Mouse (Mus musculus): ENCODE data around the gene Usp37.
"Not testable (repeated sequence)": the region's sequence is repeated elsewhere in the genome, so short reads cannot be mapped to it uniquely, and the experiment has no call there.

Gene Usp37

DNA sequence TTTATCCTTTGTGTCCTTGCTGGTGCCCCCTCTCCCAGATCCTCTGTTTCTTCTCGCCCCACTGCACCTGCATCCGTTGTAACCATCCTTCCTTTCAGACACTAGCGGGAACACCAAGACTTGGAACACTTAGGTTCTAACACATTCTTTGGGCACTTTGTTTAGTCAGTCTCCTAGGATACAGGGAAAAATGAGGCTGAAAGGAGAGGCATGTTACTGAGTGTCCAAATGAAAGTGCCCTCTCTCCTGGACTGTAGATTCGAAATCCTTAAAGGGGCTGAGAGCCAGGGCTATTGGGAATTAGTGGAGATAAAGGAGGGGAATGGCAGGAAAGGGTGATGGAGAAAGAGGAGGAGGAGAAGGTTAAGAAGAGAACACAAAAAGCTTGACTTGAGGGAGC is at the start of gene Usp37:
Gene Usp37 (minus strand): TSS at position 101 of the 400 bp plus-strand sequence.
- no peak for DNase-seq (ENCODE audit: low spot score)

DNA sequence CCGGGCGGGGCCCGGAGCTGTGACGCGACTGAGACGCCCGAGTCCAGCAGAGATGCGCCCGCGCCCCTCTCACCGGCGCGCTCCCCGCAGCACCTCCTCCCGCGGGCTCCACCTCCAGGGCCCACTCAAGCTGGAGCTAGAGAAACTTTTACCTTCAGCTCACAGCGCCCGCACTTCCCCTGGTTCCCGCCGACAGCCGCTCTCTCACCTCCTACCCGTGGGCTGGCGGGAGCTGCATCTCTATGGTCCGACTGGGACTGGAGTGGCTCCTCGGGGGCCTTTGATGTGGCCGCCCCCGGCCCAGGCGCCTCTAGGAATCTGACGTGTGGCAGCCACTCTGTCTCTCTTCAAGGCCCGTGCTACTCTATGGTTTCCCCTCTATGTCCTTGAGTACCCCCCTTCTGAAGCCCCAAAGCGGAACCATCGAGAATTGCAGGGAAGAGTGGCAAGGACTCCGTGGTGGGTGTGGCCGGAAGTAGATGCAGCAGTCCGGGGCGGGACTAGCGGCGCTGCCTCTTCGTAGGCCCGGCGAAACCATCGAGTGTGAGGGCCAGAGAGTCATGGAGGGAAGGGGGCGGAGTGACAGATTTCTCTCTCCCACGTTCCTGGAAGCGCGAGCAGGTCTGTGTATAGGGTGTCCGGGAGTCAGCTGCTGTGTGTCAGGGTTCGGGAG is 43.8 kb upstream of the Usp37 start, which contains the start of the genes Zfp142 and Bcs1l:
Gene Zfp142 (minus strand): TSS at position 474 of the 673 bp plus-strand sequence.
Gene Bcs1l (plus strand): TSS at position 517 of the 673 bp plus-strand sequence.
- DNase-seq (ENCODE audit: low spot score): peak; percentile 99

DNA sequence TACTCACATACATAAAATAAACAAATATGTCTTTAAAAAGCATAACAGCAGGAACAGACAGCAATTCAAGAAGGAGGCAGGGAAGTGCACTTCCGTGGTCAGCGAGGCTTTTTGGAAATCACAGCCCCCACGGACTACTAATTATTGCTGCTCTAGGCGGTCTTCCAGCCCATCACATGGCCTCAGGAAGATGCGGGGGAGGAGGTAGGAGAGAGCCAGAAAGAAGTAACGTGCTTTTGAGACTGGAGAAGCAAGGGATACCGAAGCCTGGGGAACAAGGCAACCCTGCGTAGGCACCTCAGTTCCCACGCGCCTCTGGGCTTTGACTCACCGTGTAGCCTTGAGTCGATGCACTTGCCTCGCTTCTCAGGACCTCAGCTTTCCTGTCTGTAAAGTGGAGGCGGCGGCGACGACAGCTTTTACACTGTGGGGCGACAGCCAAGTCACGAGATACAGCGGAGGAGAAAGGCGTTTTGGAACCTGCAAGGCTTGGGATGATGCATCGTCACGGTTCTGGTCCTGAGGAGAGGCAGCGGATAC is 43.2 kb upstream of the Usp37 start:
- DNase-seq (ENCODE audit: low spot score): no peak

GRCm38 (mm10) chr1:74584616-74585398 is 40.7 kb upstream of the Usp37 start:
- DNase-seq (ENCODE audit: low spot score): no peak

DNA sequence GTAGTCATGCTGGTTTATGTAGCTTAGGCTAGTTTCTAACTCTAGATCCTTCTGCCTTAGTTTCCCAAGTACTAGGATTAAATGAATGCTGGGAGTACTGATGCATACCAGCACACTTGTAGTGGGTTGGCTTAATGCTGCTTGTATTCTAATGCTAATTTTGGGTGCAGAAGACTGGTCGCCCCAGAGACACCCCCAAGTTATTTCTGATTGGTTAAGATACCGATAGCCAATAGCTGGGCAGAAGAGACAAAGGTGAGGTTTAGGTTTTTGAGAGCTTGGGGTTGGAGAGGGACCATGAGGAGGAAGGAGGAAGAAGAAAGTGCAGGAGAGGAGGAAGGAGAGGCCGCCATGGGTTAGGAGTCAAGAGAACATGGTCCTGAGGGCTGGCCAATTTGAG is 38.5 kb upstream of the Usp37 start:
- no peak for DNase-seq (ENCODE audit: low spot score)

DNA sequence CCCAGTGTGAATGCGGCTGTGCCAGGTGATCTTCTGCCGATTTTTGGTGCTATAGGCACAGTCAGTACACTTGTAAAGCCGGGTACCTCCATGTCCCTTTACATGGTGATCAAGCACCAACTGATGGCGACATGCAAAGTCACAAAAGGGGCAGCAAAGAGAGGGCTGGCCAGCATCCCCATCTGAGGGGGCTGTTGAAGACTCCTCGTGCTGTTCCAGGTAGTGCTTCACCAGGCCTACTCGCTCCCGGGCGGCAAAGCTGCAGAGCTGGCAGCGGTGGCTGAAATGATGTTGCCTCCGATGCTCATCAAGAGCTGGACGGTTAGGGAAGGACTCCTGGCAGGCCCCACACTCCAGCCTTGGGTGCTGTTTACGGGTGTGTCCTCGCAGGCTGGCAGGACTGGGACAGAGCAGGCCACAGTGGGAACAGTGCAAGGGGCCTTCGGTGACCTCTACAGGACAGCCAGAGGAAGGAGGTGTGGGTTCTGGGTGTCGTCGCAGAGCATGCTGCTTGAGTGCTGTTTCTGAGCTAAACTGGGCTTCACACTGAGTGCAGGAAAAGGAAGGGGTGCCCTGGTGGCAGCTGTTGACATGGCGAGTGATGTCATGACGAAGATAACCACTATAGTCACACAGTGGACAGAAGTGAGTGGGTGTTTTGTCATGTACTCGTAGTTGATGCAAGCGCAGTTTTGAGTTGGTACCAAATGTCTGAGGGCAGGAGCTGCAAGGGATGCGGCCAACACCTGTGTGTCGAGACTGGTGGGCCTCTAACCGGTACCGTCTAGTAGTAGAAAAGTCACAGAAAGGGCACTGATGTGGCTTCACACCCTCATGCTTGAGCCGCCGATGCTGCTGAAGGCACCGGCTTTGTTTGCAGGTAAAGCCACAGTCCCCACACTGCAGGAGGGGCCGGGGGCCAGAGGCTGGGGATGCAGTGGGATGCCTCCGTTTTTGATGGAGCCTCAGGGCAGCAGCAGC is 25.9 kb upstream of the Usp37 start:
- no peak for DNase-seq (ENCODE audit: low spot score)

- no peak for DNase-seq (ENCODE audit: low spot score)
These were observed 21.8 kb upstream of the Usp37 start for GRCm38 (mm10) chr1:74565834-74566233.

- DNase-seq (ENCODE audit: low spot score): no peak
These were observed 15.0 kb upstream of the Usp37 start for GRCm38 (mm10) chr1:74559061-74559460.

DNA sequence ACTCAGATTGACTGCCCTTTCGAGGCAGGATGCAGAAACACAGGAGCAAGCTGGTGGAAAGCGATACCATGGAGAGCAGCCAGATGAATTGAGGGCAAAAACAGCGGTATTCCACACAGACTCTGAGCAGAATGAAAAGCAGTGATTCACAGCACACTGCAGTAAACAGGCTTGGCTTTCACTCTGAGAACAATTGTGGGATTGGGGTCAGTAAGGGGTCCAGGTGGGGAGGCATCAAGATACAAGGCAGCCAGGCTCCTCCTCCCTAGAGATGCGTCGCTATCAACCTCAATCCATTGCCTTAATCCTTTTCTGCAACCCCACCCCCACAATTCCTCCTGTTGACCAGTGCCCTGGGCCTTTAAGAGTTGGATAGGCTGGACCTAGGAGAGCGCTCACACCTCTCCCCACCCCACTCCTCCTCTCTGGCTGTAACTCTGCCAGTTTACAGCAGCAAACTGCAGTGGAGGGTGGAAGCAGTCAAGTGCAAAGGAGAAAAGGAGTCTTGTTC is 1.6 kb downstream of the Usp37 start, which contains the start of gene Plcd4:
Gene Plcd4 (plus strand): TSS at position 438 of the 511 bp plus-strand sequence.
- no peak for DNase-seq (ENCODE audit: low spot score)

- DNase-seq (ENCODE audit: low spot score): no peak
These were observed 5.4 kb downstream of the Usp37 start for GRCm38 (mm10) chr1:74538650-74539049.

DNA sequence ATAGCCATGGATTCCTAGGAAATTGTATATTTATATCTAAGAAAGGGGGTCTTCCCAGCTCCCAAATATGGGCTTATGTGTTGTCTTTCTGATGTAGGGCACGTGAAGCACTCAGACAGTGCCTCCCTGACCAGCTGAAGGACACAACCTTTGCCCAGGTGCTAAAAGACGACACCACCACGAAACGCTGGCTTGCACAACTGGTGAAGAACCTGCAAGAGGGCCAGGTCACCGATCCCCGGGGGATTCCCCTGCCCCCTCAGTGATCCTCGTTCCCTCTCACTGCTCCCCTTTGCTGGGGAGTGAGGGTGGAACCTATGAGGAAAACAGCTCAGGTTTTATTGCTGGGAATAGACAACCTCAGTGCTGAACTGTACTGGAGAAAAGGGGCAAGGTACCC is 15.5 kb downstream of the Usp37 start:
- no peak for DNase-seq (ENCODE audit: low spot score)

- DNase-seq (ENCODE audit: low spot score): no peak
These were observed 19.3 kb downstream of the Usp37 start for GRCm38 (mm10) chr1:74524746-74525145.

- DNase-seq (ENCODE audit: low spot score): no peak
These were observed 24.2 kb downstream of the Usp37 start for GRCm38 (mm10) chr1:74519875-74520274.

GRCm38 (mm10) chr1:74512999-74513398 is 31.1 kb downstream of the Usp37 start:
- DNase-seq (ENCODE audit: low spot score): not testable (repeated sequence)

- peak; percentile 50 for DNase-seq (ENCODE audit: low spot score)
These were observed 32.8 kb downstream of the Usp37 start for GRCm38 (mm10) chr1:74511306-74511705.

GRCm38 (mm10) chr1:74507780-74508179 is 36.3 kb downstream of the Usp37 start:
- DNase-seq (ENCODE audit: low spot score): no peak

DNA sequence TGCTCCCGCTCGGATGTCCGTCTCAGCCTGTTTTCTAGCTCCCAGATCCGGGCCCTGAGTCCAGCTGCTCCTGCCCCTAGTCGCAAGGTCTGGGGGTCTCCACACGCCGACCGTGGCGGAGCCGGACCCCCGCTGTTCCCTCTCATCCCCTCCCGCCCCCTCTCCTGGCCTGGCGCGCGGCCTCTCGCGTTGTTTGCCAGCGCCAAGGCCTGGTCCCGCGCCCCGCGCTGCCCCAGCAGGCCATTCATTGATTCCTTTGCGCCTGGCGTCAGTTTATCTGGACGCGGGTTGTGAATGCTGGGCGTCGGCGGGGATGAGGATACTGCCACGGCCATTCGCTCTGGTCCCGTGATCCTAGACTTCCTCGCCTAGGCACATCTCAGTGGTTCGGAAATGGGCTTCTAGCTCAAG is 37.6 kb downstream of the Usp37 start:
- no peak for DNase-seq (ENCODE audit: low spot score)

GRCm38 (mm10) chr1:74505721-74506464 is 38.2 kb downstream of the Usp37 start, which contains the start of gene Cnot9:
Gene Cnot9 (plus strand): TSS chr1:74506058.
- peak; percentile 100 for DNase-seq (ENCODE audit: low spot score)

DNA sequence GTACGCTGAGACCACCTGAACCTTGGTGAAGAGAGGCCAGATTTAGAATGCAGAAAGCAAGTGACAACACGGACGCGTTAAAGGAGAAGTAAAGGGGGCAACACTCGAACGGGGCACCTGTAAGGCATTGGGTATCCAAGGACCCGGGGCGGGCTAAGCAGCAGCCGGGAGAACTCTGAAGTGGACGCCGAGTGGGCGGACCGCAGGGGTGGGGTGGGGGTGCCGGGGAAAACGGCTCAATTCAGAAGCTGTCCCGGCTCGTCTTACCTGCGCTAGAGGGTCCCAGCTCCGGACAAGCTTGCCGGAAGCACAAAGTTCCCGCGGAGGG is 38.7 kb downstream of the Usp37 start:
- no peak for DNase-seq (ENCODE audit: low spot score)

GRCm38 (mm10) chr1:74501106-74501505 is 43.0 kb downstream of the Usp37 start:
- no peak for DNase-seq (ENCODE audit: low spot score)

DNA sequence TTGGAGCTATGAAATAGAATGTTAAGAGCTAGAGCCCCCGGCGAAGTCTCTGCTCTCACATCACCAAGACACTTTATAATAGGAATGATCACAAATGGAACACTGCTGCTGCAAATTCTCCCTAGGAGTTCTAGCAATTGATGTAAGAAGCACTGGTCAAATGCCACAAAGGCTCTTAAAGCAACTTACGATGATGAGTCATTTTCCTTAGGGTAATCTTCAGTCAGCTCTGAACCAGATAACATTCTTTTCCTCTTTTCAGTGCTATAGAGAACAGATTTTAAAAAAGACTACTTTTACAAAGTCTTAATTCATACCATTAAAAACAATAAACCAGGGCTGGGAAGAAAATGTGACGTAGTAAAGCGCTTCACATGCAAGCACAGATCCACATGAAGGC is 58.3 kb downstream of the Usp37 start:
- no peak for DNase-seq (ENCODE audit: low spot score)

Measured in yolk sac, embryonic 10.5 days (tissue).